Mouse (Mus musculus) bone marrow, adult 2 months (tissue): Measurements from ENCODE around the gene Crocc2.

Experiments used
- CTCF ChIP-seq: fragments of 200-500 bp; IDR thresholded peaks from 2 replicates; pipeline ENCODE4 v1.5.1; 2011; ENCODE audit warnings: low read length, control low read depth; ENCODE audit not compliant: control insufficient read depth, insufficient read depth
- POLR2A ChIP-seq: fragments of 200-500 bp; IDR thresholded peaks from 2 replicates; pipeline ENCODE4 v1.6.1; 2011; ENCODE audit warnings: low read depth, mild to moderate bottlenecking, control low read depth, low read length, borderline replicate concordance; ENCODE audit not compliant: control insufficient read depth

GRCm38 (mm10) chr1:93175849-93176248 lies 7.3 kb downstream of the Crocc2 start:
- no peak for TF ChIP-seq CTCF
- TF ChIP-seq POLR2A: no peak
